Mouse (Mus musculus) neural tube, embryonic 14.5 days (tissue): ENCODE data around the gene Osm. TPM values are rescaled to one million over a fixed set of nuclear protein-coding genes. Genes with fewer than 3 reads are reported as not detected.

Experiments used
- ATAC-seq: fragments of 200-750 bp; cut with Nextera tagmentation; 2 replicates; pipeline ENCODE4 v1.8.0; 2017; ENCODE audit warnings: low read depth, mild to moderate bottlenecking, moderate TSS enrichment, moderate library complexity
- H3K27ac ChIP-seq: fragments of 300-500 bp; sonication (generic); 2 replicates; pipeline ENCODE4 v1.5.1; 2014; ENCODE audit warnings: low read depth, mild to moderate bottlenecking, control low read depth, low read length, moderate library complexity, mixed read lengths
- H3K27me3 ChIP-seq: fragments of 300-500 bp; sonication (generic); 2 replicates; pipeline ENCODE4 v1.6.1; 2014; ENCODE audit warnings: low read length; ENCODE audit not compliant: control insufficient read depth, insufficient read depth
- H3K36me3 ChIP-seq: fragments of 300-500 bp; sonication (generic); 2 replicates; pipeline ENCODE4 v1.6.1; 2014; ENCODE audit warnings: low read length, mixed read lengths; ENCODE audit not compliant: control insufficient read depth, insufficient read depth
- H3K4me1 ChIP-seq: fragments of 300-500 bp; sonication (generic); 2 replicates; pipeline ENCODE4 v1.6.1; 2014; ENCODE audit warnings: low read length; ENCODE audit not compliant: control insufficient read depth, insufficient read depth
- H3K4me2 ChIP-seq: fragments of 300-500 bp; sonication (generic); 2 replicates; pipeline ENCODE4 v1.6.1; 2014; ENCODE audit warnings: mild to moderate bottlenecking, low read depth, low read length, control low read depth
- H3K4me3 ChIP-seq: fragments of 300-500 bp; sonication (generic); 2 replicates; pipeline ENCODE4 v1.5.1; 2014; ENCODE audit warnings: low read depth, low read length, control low read depth, mixed read lengths
- H3K9ac ChIP-seq: fragments of 300-500 bp; sonication (generic); replicated peaks from 2 replicates; pipeline ENCODE4 v1.6.1; 2014; ENCODE audit warnings: low read depth, mild to moderate bottlenecking, control low read depth, low read length, mixed read lengths
- H3K9me3 ChIP-seq: fragments of 300-500 bp; sonication (generic); 2 replicates; pipeline ENCODE4 v1.6.1; 2016; ENCODE audit warnings: low read length; ENCODE audit not compliant: control insufficient read depth
- WGBS: fragments of 180-500 bp; shearing (Covaris S2); extraction: QIAGEN DNeasy Blood & Tissue Kit; methylation state at CpG from one replicate; pipeline ENCODE4 v1.1.7; 2014; 5-methylcytosine and 5-hydroxymethylcytosine counted together
- polyA plus RNA-seq: library from polyadenylated mRNA; unstranded; fragments of >200 nt; fragmentation: Nextera tagmentation; extraction: Ambion mirVana; gene quantifications from 2 replicates; pipeline ENCODE4 v1.2.1, GENCODE M21; 2014

Osm gene
- polyA plus RNA-seq, 1 experiment from 2014 or later: 0.12 TPM

- Histone ChIP-seq H3K27me3 (no peaks in the 10 kb centered on the region), H3K9me3 (no peaks in the 10 kb centered on the region), H3K36me3 (no peaks in the 10 kb centered on the region), H3K27ac (no peak overlapping the region), H3K4me2 (peak overlapping the region; percentile 35), H3K9ac (no peak overlapping the region), H3K4me1 (peaks cover 4% of the 10 kb centered on the region; the same call in 1 of the 2 replicates), H3K4me3 (no peak overlapping the region)
- WGBS: 0% methylated on average over 7 of the region's 7 CpGs
- ATAC-seq: peak; percentile 64; the same call in 1 of the 2 replicates
Observed at GRCm38 (mm10) chr11:4258657-4259082, 22.4 kb downstream of the Osm start.

DNA sequence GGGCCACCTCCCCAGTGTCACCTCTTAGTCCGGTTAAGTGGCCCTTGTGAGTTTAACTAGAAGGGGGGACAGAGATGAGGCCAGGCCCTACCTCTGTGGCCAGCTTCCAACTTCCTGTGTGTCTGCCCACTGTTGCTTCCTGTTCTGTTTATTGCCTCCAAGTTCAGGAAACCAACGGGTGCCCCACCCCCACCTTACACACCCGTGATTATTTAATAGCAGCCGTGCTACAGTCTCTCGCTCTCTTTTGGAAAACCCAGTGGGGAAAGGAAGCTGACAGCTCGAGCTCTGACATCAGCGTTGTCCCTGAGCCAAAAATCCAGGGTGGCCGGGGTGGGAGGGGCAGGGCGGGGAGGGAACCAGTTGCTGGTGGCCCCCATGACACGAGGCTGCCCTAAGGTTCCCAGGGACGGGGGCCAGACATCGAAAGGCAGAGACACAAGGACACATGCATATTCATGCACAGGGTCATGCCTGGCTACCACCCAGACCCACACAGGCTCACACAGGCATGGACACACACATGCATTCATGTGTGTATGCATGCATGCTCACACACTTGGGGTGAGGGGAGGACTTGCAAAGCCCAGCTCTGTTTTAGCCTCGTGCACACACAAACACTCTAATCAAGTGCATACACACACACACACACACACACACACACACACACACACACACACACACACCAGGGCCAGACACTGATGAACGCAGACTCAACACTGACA, 24.4 kb downstream of the Osm start:
- Histone ChIP-seq H3K9me3 (no peaks in the 10 kb centered on the region), H3K36me3 (no peaks in the 10 kb centered on the region), H3K27me3 (peaks cover 10% of the 10 kb centered on the region), H3K4me1 (peaks cover 4% of the 10 kb centered on the region; the same call in 1 of the 2 replicates), H3K9ac (no peak overlapping the region), H3K4me2 (no peak overlapping the region), H3K4me3 (no peak overlapping the region), H3K27ac (no peak overlapping the region)
- 49% methylated on average over 14 of the region's 14 CpGs for WGBS
- ATAC-seq: no peak

DNA sequence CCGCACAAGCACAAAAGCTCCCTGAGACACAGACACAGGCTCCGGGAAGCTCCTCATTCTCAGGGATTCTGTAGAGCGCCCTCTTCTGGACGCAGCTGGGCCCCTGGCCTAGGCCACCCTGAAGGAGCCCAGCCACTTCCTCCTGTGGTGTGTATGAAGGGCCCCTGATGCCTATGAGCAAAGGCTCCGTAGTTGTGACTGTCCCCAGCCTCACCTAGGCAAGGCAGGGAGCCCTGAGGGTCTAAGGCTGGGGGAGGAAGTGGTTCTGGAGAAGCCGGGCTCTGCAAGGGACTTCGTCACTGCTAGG, 24.9 kb downstream of the Osm start:
- no peak overlapping the region for H3K4me3 ChIP-seq
- ATAC-seq: no peak
- H3K9me3 ChIP-seq: no peaks in the 10 kb centered on the region
- WGBS: 41% methylated on average over 7 of the region's 7 CpGs
- peaks cover 12% of the 10 kb centered on the region for H3K27me3 ChIP-seq
- H3K36me3 ChIP-seq: no peaks in the 10 kb centered on the region
- H3K27ac ChIP-seq: no peak overlapping the region
- no peak overlapping the region for H3K9ac ChIP-seq
- H3K4me1 ChIP-seq: peaks cover 4% of the 10 kb centered on the region; the same call in 1 of the 2 replicates
- H3K4me2 ChIP-seq: no peak overlapping the region

- no peaks in the 10 kb centered on the region for H3K36me3 ChIP-seq
- peaks cover 9% of the 10 kb centered on the region for H3K4me1 ChIP-seq
- 25% methylated on average over 5 of the region's 5 CpGs for WGBS
- H3K27ac ChIP-seq: no peak overlapping the region
- no peak overlapping the region for H3K9ac ChIP-seq
- ATAC-seq: no peak
- H3K4me3 ChIP-seq: no peak overlapping the region
- peaks cover 19% of the 10 kb centered on the region for H3K27me3 ChIP-seq
- H3K9me3 ChIP-seq: no peaks in the 10 kb centered on the region
- no peak overlapping the region for H3K4me2 ChIP-seq
Observed at GRCm38 (mm10) chr11:4261969-4262368, 25.7 kb downstream of the Osm start.

DNA sequence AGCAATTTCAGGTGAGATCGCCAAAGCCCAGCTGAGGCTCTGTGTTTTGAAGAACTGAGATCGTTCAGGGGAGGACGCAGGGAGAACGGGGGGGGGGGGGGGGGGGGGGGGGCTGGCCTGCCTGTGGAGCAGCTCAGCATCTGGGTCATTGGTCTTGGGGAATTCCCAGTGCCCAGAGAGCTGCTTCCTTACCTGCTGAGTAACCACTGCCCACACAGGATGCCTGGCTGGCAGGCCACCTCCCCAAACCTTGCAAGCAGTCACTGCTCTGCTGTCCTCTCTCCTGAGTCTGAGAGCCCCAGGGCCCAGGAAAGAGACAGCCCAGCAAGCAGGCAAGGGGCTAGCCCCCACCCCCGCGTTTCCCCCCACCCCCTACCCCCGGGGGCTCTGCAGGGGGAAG, 26.6 kb downstream of the Osm start:
- Histone ChIP-seq H3K4me2 (no peak overlapping the region), H3K36me3 (no peaks in the 10 kb centered on the region), H3K9ac (no peak overlapping the region), H3K27me3 (peaks cover 27% of the 10 kb centered on the region), H3K4me3 (no peak overlapping the region), H3K27ac (no peak overlapping the region), H3K9me3 (no peaks in the 10 kb centered on the region), H3K4me1 (peaks cover 10% of the 10 kb centered on the region)
- WGBS: 26% methylated on average over 7 of the region's 7 CpGs
- ATAC-seq: no peak

DNA sequence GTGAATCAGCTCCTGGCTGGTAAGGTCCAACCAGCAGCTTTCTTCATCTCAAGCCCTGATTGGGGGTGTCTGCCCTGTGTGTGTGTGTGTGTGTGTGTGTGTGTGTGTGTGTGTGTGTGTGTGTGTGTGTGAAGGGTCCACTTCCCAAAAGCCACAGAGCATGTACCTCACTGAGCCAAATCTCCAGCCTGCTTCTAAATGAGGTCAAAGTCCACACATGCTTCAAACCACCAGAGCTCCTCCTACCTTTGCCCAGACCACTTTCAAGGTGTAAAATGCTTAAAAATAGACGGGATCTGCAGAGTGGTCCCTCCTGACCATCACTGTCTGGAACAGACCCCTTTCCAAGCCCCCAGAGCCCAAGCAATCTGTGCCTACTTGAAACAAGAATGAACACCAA, 27.1 kb downstream of the Osm start:
- no peak for ATAC-seq
- Histone ChIP-seq H3K9ac (no peak overlapping the region), H3K27ac (no peak overlapping the region), H3K27me3 (peaks cover 32% of the 10 kb centered on the region), H3K36me3 (no peaks in the 10 kb centered on the region), H3K4me2 (no peak overlapping the region), H3K4me1 (peaks cover 10% of the 10 kb centered on the region), H3K9me3 (no peaks in the 10 kb centered on the region), H3K4me3 (no peak overlapping the region)
- 50% methylated on average over 1 of the region's 1 CpGs for WGBS

DNA sequence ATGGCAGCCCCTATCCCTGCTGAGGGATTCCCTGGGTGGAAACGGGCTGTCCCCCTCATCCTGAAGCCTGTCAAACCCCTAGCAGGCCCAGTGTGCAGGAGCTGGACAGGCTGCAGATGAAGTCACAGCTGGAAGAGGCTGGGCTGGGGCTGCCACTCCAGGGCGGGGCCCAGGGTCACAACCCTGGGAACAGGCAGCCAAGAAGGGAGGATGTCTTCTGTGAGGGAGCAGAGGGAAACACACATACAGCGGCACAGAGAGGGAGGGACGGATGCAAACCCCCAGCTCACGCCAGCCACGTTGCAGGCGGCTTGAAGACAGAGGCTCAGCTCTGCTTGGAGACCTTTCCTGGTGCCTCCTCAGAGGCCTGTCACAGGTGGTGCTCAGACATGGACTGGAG, 27.8 kb downstream of the Osm start:
- Histone ChIP-seq H3K9me3 (no peaks in the 10 kb centered on the region), H3K4me2 (no peak overlapping the region), H3K36me3 (no peaks in the 10 kb centered on the region), H3K27me3 (peaks cover 34% of the 10 kb centered on the region), H3K4me3 (no peak overlapping the region), H3K4me1 (peaks cover 10% of the 10 kb centered on the region), H3K27ac (no peak overlapping the region), H3K9ac (no peak overlapping the region)
- ATAC-seq: no peak
- WGBS: 80% methylated on average over 7 of the region's 7 CpGs

GRCm38 (mm10) chr11:4266271-4267201, 30.3 kb downstream of the Osm start:
- Histone ChIP-seq H3K9ac (peak overlapping the region; percentile 39; the same call in 1 of the 2 replicates), H3K27ac (no peak overlapping the region), H3K36me3 (no peaks in the 10 kb centered on the region), H3K4me2 (peak overlapping the region; percentile 89), H3K9me3 (no peaks in the 10 kb centered on the region), H3K4me1 (peaks cover 5% of the 10 kb centered on the region), H3K27me3 (peaks cover 34% of the 10 kb centered on the region), H3K4me3 (peak overlapping the region; percentile 41)
- WGBS: under 1% methylated on average over 57 of the region's 61 CpGs
- ATAC-seq: peak; percentile 58; the same call in 1 of the 2 replicates

- Histone ChIP-seq H3K27me3 (peaks cover 34% of the 10 kb centered on the region), H3K9me3 (no peaks in the 10 kb centered on the region), H3K4me1 (peaks cover 5% of the 10 kb centered on the region), H3K9ac (no peak overlapping the region), H3K4me3 (peak overlapping the region; percentile 41), H3K27ac (no peak overlapping the region), H3K36me3 (no peaks in the 10 kb centered on the region), H3K4me2 (peak overlapping the region; percentile 89)
- 9% methylated on average over 13 of the region's 13 CpGs for WGBS
- ATAC-seq: no peak
Observed at GRCm38 (mm10) chr11:4267202-4267578, 31.0 kb downstream of the Osm start.
